In genomic region chr1:66778798-66779197, GRCm38 (mm10) we compare ENCODE assay signal across 24 mouse cellular contexts. TPM values are rescaled to one million over a fixed set of nuclear protein-coding genes. Genes with fewer than 3 reads are reported as not detected.
DNase-seq lines count a peak whose midpoint lies in the region; ATAC-seq lines count a peak whose summit lies in the region.
"Had no signal": no experiment of that assay in that cellular context is flagged by ENCODE, and none has a peak within 500 bp of the region (broad histone marks: within the 10 kb centered on the region; RNA-seq: fewer than 3 reads in every experiment).

No protein-coding gene starts in this region.

- H3K27ac ChIP-seq in midbrain, embryonic 11.5 days (ENCODE audit: low read depth, low read length): no peak overlapping the region
- no peak overlapping the region for H3K27ac ChIP-seq in midbrain, embryonic 15.5 days
- H3K27ac ChIP-seq: embryonic facial prominence, embryonic 10.5 days; embryonic facial prominence, embryonic 12.5 days; forebrain, embryonic 13.5 days; forebrain, embryonic 15.5 days had no signal

- H3K4me1 ChIP-seq in midbrain, embryonic 11.5 days (ENCODE audit: control insufficient read depth, insufficient read depth, low read length): no peaks in the 10 kb centered on the region
- no peaks in the 10 kb centered on the region for H3K4me1 ChIP-seq in midbrain, embryonic 15.5 days
- H3K4me1 ChIP-seq: embryonic facial prominence, embryonic 10.5 days; forebrain, embryonic 13.5 days; forebrain, embryonic 15.5 days had no signal

- no peak overlapping the region for H3K4me2 ChIP-seq in midbrain, embryonic 11.5 days
- H3K4me2 ChIP-seq in midbrain, embryonic 15.5 days: no peak overlapping the region
- H3K4me2 ChIP-seq: embryonic facial prominence, embryonic 12.5 days; forebrain, embryonic 13.5 days; forebrain, embryonic 15.5 days had no signal

- peak; percentile 10 for DNase-seq in midbrain, embryonic 11.5 days (ENCODE audit: low spot score, missing footprints)
- no peak for DNase-seq in layer of hippocampus, postnatal 36 days
- DNase-seq in urinary bladder, postnatal 10 days (ENCODE audit: low spot score): no peak
- DNase-seq: adrenal gland, adult 8-10 months; adrenal gland, postnatal 25 days; B cell, adult 2 months; cerebellum, adult 11 months; cerebellum, adult 18-20 months; cerebellum, adult 8-10 months; cerebellum, adult 9-11 months; cerebellum, postnatal 14 days; cerebellum, postnatal 36 days; forebrain, postnatal 0 days had no signal

- H3K27me3 ChIP-seq in midbrain, embryonic 11.5 days (ENCODE audit: control insufficient read depth, insufficient read depth, low read length): no peaks in the 10 kb centered on the region
- no peaks in the 10 kb centered on the region for H3K27me3 ChIP-seq in midbrain, embryonic 15.5 days (replicated peaks)
- H3K27me3 ChIP-seq: CH12.LX; embryonic facial prominence, embryonic 12.5 days; forebrain, embryonic 13.5 days; forebrain, embryonic 15.5 days; Patski had no signal

- no peak overlapping the region for H3K9ac ChIP-seq in midbrain, embryonic 11.5 days (ENCODE audit: low read length)
- H3K9ac ChIP-seq in midbrain, embryonic 15.5 days: no peak overlapping the region
- H3K9ac ChIP-seq: embryonic facial prominence, embryonic 12.5 days; forebrain, embryonic 13.5 days; forebrain, embryonic 15.5 days; forebrain, postnatal 0 days had no signal

- H3K9me3 ChIP-seq in midbrain, embryonic 11.5 days (ENCODE audit: control insufficient read depth, low read length): no peaks in the 10 kb centered on the region
- no peaks in the 10 kb centered on the region for H3K9me3 ChIP-seq in midbrain, embryonic 15.5 days
- H3K9me3 ChIP-seq: embryonic facial prominence, embryonic 10.5 days; embryonic facial prominence, embryonic 12.5 days; forebrain, embryonic 13.5 days; forebrain, embryonic 15.5 days; G1E had no signal

- no peak for ATAC-seq in midbrain, embryonic 11.5 days (ENCODE audit: low FRiP score)
- ATAC-seq in midbrain, embryonic 15.5 days (replicated peaks): no peak
- peak; percentile 64 for ATAC-seq in megakaryocyte, adult 5-6 weeks (ENCODE audit: poor library complexity, severe bottlenecking)
- ATAC-seq: activated CD4-positive, CD25-positive, alpha-beta regulatory T cell, adult 4 months; CD4-positive, CD25-positive, alpha-beta regulatory T cell, adult 4 months; forebrain, embryonic 13.5 days; forebrain, embryonic 15.5 days; forebrain, postnatal 0 days; Patski had no signal

- WGBS in midbrain, embryonic 11.5 days: 89% methylated on average over 1 of the region's 1 CpGs
- 96% methylated on average over 1 of the region's 1 CpGs for WGBS in midbrain, embryonic 15.5 days

- H3K4me3 ChIP-seq in midbrain, embryonic 11.5 days (ENCODE audit: low read depth, low read length): no peak overlapping the region
- no peak overlapping the region for H3K4me3 ChIP-seq in midbrain, embryonic 15.5 days
- H3K4me3 ChIP-seq: embryonic facial prominence, embryonic 10.5 days; embryonic facial prominence, embryonic 12.5 days; forebrain, embryonic 13.5 days; forebrain, embryonic 15.5 days had no signal

- H3K36me3 ChIP-seq in midbrain, embryonic 11.5 days (ENCODE audit: control insufficient read depth, insufficient read depth, low read length): no peaks in the 10 kb centered on the region
- H3K36me3 ChIP-seq in midbrain, embryonic 15.5 days (replicated peaks): no peaks in the 10 kb centered on the region
- H3K36me3 ChIP-seq: embryonic facial prominence, embryonic 10.5 days; embryonic facial prominence, embryonic 12.5 days; forebrain, embryonic 15.5 days had no signal

RNA-seq across cellular contexts. Expression of gene Kansl1l, which starts 38.6 kb away (rescaled TPM):
- 7.8 and 10.7 TPM in 2 replicates for polyA plus RNA-seq in midbrain, embryonic 11.5 days (2014; fragmentation: Nextera tagmentation; extraction: Ambion mirVana)
- 11.7 and 13.1 TPM in 2 replicates for polyA plus RNA-seq in midbrain, embryonic 15.5 days (2015; fragmentation: Nextera tagmentation; extraction: Ambion mirVana)
- total RNA-seq in megakaryocyte, adult 5-6 weeks (2015): 23.4 and 24.6 TPM in 2 replicates
- total RNA-seq in megakaryocyte, adult 5-6 weeks (2017): 17.9 and 24.6 TPM in 2 replicates
- 10 to 100 TPM; 22.2 to 26.0 TPM for total RNA-seq in layer of hippocampus, postnatal 36 days (2021)
